Mouse (Mus musculus): ENCODE results near the gene Hadha.

Gene Hadha

DNA sequence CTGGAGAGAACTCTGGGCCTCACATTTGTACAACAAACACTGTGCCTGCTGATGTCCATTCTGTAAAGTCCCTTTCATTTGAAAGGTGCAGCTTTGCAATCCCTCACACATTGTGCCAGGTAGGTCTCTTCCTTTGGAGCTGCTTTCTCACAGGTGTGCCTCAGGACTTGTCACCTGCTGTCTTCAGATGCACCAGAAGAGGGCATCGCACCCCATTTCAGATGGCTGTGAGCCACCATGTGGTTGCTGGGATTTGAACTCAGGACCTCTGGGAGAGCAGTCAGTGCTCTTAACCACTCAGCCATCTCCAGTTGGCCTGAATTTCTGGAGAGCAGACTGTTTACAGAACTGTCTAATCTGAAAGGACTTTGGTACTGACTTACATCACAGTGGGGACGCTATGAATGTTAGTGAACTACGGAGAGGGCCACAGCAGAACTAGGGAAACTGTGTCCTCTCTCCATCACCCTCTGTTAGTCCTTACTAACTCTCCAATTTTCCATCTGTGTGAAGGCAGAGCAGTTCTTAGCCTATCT, 42.4 kb downstream of the Hadha start:
- no peak for DNase-seq (ENCODE audit: extremely low spot score, low spot score)

DNA sequence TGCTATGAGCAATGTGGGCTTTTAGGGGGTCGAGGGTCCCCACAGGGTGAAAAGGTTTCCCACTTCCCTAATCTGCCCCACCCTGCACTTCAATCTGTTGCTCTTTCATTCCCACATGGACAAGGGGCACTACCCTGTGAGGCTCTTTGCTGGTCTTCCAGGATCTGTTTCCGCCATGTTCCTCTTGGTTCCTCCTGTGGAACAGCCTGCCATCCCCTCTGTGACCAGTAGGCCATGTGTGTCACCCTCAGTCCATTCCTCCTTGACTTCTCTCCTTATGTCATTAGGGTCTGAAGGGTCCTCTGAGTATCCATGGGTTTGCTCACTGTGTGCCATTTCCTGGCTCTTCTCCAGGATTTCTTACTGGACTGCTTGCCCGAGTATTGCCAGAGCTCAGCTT, 43.2 kb downstream of the Hadha start:
- no peak for DNase-seq (ENCODE audit: extremely low spot score, low spot score)

DNA sequence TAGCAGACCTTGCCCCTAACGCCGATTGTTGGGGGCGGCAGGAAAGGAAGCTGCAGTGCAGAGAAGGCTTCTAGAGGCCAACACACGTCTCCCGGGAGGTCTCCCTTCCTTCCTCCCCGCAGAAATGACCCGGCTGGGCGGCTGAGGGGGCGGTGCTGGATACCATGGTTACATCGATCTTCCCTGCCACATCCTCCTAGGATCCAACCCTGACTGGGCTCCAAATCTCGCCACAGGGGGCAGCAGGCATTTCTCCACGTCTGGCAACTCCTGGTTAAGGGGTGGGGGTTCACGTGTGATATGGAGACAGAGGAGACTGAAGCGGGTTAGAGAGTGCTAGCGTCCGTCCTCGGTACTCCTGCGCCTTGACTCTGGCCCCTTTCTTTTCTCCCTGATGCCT, 43.8 kb downstream of the Hadha start:
- peak; percentile 81 for DNase-seq (ENCODE audit: extremely low spot score, low spot score)

DNA sequence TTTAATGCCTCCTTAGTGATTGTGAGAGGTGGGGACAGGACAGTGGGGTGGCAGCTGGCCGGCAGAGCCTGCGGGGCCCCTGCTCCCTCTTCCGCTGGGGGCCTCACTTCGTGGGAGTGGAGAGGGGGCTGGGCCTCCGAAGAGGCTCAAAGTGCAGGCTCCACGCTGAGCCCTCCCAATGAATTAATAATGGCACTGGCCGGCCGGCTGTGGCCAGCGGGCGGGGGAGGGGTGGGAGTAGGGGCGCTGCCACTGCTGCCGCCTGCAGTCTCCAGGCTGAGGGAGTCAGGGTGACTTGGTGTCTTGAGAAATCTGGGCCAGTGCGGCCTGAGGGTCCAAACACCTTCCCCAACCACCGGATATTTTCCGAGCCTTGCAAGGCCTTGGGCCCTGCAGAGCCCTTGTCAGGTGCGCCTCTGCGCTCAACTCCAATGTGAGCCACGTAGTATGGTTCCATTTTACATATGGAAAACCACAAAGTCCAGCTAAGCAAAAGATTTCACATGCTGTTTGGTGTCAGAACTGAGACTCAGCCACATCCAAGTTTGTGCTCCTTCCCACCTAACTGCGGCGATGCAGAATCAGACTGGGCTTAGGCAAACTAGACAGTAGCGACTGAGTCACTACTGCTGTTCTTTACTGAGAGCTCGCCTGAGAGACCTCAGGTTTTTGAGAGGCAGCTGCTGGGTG, 44.4 kb downstream of the Hadha start:
- peak; percentile 61 for DNase-seq (ENCODE audit: extremely low spot score, low spot score)

DNA sequence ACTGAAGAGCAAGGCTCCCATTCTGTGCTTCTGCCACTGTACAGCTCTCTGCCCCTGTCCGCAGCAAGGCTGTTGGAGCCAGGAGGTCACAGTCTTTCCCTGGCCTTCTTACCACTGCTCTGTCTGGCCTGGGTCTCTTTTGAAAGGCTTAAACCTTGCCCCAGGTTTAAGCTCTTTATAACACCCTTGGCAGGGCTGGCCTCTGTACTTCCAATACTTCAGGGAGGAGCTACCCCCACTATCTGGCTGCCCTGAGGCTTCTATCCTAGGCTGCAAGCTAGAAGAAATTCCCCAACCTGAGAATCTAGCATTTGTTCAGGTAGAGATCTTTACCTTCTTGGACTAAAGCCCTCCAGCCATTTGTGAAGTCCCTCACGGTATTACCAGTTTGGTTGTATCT, 45.1 kb downstream of the Hadha start:
- DNase-seq (ENCODE audit: extremely low spot score, low spot score): no peak

DNA sequence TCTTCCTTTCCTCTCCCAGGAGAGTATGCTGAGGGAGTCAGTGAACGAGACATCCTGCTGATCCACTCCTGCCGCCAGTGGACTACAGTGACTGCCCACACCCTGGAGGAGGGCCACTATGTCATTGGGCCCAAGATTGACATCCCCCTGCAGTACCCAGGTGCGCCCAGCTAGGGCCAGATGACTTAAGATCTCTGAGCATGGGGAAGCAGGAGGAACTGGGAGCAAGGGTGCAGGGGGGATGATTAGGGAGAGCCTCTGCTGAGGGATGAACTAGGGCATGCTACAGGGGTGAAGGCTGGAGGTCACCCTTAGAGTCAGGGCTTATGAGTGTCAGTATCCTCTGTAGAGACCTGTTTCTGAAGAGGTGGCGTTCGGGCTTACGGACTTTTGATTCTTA, 46.7 kb downstream of the Hadha start:
- DNase-seq (ENCODE audit: extremely low spot score, low spot score): no peak

DNA sequence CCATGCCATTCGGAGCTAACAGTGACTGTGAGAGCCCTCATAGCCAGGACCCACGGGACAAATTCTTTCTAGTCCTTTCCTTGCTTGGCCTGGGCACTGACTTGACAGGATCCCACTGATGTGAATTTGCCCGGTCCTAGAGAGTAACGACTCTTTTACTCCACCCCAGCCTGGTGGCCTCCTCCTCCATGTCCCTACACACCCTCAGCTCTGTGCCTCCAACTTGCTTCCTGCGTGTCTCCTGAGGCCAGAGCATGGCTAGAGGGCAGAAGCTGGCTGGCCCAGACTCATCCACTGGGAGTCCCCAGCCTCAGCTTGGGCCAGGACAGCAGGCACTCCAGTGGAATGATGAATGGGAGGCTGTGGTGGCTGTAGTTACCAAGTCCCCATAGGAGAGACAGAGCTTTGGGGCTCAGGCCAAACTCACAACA, 47.3 kb downstream of the Hadha start:
- DNase-seq (ENCODE audit: extremely low spot score, low spot score): peak; percentile 51

DNA sequence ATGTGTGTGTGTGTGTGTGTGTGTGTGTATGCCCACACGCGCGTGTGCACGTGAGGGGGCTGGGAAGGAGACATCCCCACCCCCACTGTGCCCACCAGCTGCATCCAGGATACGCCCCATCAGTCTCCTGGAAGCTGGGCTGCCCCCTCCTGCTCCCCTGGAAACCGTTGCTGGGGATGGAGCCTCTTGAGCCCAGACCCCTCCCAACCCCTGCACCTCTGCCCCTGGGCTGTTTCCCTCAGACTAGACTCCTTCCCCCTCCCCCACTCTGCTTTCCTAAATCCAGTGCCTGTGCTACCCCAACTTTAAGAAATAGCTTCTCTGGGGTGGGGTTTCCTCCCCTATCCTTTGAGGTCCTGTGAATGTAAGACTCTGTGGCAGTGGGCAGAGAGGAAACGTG, 47.8 kb downstream of the Hadha start:
- peak; percentile 42 for DNase-seq (ENCODE audit: extremely low spot score, low spot score)

DNA sequence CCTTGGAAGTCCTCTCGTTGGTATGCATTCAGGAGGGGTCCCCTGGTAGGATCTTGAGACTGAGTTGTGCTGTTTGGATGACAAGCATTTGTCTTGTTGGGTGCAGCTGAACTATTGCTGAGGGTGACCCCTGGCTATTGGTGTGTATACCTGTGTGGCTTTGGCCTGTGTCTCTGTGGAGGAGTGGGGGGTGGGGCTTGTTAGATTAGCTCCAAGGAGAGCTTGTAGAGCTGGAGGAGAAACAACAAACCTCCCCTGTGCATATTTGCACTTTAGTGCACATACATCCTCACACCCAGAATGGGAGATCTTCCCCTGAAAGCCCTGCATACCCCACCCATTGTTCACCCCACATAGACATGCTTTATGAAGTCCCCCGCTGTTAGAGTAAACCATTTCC, 48.2 kb downstream of the Hadha start:
- no peak for DNase-seq (ENCODE audit: extremely low spot score, low spot score)

DNA sequence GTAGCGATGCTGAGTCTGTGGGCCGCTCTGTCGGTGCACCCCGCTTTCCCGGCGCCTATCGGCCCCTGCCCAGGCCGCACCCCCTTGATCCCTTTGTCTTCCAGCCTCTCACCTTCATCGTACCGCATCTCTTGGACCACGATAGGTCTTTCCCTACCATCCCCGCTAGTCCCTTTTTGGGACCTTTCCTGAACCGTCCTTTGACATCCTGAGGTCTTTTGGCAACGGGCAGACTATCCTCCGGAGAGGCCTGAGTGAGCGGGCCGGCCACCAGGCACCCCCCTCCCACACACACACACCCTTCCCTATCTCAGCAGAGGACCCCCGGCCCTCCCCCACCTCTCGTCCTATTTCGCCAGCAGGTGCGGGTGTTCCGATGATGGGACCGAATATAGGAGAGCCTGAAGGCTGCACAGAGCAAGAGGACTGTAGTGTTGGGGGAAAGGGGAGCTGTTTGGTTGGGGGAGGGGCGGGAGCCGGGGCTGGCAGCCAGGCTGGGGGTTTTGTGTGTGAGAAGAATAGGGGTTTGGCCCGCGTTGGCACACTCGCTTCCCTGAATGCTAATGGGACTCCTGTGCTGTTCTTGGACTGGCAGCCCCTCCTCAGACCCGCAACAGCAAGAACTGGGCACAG, 49.2 kb downstream of the Hadha start, which contains the start of gene 3110082J24Rik:
TSS of gene 3110082J24Rik (minus strand) at position 419 of the 633 bp plus-strand sequence.
- peak; percentile 49 for DNase-seq (ENCODE audit: extremely low spot score, low spot score)

DNA sequence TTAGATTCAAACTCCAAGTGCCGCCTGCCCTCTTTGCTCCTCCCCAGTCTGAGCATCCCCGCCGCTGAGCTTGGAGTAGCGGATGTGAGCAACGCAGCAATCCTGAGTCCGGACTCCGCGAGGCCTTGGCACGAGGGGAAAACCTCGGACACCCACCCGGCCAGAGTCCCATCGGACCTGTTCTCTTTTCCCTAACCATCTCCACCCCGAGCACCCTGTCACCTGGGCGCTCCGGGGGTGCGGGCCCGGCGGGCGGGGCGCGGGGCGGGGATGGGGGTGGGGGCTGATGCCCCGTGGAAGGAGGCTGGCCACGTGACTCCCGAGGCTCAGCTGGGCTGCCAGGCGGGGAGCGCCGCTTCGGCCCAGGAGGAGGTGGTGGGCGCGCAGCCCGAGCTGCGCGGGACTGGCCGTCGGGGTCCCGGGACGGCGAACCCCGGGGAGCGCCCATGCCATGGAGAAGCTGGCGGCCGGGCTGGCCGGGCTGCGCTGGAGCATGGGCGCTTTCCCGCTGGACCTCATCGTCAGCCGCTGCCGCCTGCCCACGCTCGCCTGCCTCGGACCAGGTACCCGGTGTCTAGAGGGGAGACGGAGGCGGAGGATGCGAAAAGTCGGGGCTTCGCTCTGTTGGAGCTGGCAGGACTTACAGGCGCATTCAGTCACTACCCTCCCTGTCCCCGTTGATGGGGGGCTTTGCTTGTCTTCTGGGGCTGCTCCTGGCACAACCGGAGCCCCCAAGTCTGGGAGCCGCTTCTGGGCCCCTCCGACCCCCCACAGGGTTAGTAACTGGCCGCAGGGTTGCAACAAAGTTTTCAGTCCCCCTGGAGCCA, 49.9 kb downstream of the Hadha start, which contains the start of gene Garem2:
TSS of gene Garem2 (plus strand) at position 321 of the 827 bp plus-strand sequence.
- DNase-seq (ENCODE audit: extremely low spot score, low spot score): peak; percentile 66

DNA sequence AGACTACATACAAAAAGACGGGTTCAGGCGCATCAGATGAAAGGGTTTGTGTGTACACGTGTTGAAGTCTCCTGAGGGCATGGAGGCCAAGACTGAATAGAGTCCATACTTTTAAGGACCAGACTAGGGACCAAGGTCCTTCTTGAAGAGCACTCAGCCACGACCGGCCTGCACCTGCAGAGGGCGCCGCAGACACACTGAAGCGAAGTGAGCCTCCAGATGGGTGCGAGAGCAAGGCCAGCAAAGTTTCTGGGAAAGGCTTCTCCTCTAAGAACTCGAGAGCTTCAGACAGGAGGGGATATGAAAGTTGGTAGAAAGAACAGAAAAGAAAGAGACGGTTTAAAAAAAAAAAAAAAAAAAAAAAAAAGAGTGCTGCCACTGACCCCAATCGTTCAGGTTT, 50.6 kb downstream of the Hadha start:
- peak; percentile 63 for DNase-seq (ENCODE audit: extremely low spot score, low spot score)

DNA sequence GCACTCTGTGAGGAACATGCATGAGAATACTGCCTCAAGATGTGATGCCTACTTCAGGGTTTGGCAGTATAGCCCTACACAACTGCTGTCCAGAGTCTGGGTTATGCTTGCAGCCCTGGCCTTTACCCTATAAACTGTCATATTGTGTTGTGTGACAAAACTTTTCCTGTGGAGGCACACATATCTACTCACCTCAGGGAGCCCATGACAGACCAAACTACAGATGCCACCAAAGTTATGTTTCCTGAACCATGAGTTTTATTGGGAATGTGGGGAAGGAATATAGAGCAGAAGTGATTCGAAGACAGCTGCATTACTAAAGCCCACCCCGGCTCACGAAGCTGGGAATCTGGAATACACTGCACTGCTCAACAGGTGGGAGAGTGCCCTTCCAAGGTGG, 51.6 kb downstream of the Hadha start:
- DNase-seq (ENCODE audit: extremely low spot score, low spot score): no peak

DNA sequence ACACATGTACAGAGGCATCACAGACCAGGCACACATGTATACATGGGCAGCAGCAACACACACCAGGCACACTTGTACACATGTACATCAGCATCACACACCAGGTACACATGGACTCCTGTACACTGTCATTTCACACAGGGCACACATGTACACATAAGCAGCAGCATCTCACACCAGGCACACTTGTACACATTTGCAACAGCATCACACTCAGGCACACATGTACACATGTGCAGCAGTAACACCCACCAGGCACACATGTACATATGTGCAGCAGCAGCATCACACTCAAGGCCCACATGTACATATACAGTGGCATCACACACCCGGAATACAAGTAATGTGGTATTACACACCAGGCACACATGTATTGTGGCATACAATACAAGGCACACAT, 56.7 kb downstream of the Hadha start:
- DNase-seq (ENCODE audit: extremely low spot score, low spot score): no peak

DNA sequence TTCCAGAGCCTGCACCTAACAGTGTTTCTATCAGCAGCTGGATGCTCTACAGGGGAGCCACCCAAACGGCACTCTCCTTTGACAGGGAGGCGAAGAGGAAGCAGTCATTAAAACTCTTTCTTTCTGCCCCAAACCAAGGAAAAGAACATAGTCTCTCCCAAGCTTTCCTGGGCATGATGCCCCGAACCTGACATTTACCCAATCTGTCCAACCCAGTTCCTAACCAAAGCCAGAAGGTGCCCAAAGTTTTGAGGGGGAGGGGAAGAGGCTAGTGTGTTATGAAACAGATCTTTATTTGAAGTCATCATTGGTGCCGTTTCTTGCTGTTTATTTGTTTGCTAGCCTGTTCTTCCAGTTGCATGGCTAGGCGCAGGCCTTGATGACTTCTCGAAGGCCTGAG, 59.2 kb downstream of the Hadha start:
- DNase-seq (ENCODE audit: extremely low spot score, low spot score): no peak

DNA sequence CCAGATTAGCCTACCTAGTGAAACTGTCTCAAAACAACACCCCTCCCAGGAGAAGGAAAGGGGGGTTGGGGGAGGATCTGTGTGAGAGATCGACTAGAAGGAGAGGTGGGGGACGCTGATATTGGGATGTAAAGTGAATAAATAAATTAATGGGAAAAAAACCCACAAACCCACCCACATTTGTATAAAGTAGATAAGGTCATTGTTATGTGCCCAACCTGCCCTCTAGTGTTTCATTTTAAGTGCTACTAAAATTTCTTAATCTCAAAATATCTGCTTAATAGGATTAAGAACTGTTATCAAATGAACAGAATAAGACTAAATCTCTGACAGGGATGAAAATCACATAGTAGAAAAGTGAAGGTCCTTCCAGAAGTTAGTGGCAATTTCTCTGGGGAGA, 60.6 kb downstream of the Hadha start:
- no peak for DNase-seq (ENCODE audit: extremely low spot score, low spot score)

DNA sequence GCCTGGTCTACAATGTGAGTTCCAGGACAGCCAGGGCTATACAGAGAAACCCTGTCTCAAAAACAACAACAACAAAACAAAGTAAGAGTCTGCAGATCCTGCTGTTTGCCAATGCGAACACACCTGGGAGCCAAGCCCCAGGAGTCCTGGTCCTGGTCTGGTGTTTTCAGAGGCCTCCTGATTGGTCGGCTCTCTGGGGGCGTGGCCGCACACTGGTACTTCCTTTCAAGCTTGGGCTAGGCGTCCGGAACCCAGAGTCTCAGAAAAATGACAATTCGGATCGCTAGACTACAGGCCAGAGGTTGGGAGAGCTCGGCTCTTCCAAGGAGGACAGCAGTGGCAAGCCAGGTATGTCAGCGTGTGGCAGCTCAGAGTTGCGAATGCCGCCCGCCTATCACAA, 62.3 kb downstream of the Hadha start:
- no peak for DNase-seq (ENCODE audit: extremely low spot score, low spot score)

DNA sequence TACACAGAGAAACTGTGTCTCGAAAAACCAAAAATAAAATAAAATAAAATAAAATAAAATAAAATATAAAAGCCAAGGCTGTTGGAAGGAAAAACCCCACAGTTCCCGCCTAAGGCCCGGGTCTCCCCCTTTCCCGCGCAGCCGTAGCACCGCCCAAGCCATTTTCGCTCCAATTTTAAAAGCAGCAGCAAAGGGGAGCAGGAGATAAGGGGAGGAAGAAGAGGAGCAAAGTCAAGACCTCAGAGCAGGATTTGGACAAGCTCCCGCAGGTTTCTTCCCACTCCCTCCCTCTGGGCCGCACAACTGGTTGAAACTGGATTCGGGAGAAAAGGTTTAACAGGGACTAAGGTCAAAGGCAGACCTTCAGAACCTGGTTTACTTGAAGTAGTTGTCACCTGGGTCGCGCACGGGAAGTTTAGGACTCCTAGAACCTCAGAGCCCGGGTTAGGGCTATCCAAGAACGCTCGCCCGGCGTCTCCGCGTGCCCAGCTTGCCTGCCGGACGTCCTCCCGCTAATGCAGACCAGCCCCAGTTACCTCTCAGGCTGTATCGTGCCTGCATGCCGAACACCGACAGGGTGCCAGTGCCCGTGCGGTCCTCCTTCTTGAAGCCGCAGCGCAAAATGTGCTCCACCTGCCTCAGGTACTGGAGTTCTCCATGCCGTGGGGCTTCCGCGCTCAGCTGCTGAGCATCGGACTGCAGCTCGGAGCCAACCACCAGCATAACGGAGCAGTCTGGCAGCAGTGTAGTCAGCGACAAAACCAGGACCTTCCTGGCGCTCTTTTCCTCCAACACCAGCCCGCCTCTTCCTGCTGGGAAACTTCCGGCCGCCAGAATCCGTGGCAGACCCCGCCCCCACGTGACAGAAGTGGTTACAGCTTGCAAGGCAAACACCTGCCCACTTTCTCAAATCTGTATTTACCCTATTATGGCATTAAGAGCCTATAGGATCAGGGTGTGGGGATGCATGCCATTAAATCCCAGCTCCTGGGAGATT, 81.8 kb downstream of the Hadha start, which contains the start of gene Tyms:
TSS of gene Tyms (minus strand) at position 793 of the 997 bp plus-strand sequence.
- DNase-seq (ENCODE audit: extremely low spot score, low spot score): peak; percentile 88

DNA sequence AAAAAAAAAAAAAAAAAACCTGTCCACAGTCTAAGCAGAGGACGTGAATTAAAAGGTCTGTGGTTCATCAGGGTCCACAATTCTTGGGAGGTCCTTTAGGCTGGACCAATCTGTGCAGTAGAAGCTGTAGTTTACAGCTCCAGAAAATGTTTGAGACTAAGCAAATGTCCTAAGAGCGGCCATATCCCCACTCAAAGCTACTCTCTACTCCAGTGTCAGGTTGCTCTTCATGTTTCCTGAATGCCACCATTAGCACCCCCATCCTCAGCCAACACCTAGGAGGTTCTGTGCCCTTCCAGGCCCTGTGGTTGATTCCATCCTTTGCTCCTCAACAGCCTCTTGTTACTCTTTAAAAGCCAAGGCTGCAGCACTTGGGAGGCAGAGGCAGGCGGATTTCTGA, 82.6 kb downstream of the Hadha start:
- DNase-seq (ENCODE audit: extremely low spot score, low spot score): no peak

DNA sequence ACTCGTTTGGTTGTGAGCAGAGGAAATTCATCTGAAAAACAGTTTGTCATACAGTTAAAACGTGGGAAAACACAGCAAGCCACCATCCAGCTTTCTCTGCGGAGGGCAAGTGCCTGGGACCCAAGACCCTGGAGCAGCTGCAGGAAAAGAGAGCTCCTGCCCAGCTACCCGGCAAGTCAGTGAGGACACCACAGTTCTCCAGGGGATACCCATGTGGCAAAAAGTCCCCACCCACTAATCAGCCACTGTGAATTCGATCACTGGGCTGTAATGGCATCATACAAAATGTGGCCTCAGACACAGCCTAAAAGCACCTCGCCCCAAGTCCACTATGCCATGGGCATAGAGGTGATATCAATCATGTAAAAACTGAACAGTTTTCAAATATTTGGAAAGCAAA, 83.3 kb downstream of the Hadha start:
- DNase-seq (ENCODE audit: extremely low spot score, low spot score): no peak
